Mouse (Mus musculus) embryo, embryonic 9.5 days (tissue): ENCODE data around the gene Cfap36.

ENCODE experiments used
- DNase-seq: peaks from one replicate; pipeline ENCODE4 v3.0.0-alpha.2; 2017; ENCODE audit errors: extremely low spot score

The Cfap36 gene

DNA sequence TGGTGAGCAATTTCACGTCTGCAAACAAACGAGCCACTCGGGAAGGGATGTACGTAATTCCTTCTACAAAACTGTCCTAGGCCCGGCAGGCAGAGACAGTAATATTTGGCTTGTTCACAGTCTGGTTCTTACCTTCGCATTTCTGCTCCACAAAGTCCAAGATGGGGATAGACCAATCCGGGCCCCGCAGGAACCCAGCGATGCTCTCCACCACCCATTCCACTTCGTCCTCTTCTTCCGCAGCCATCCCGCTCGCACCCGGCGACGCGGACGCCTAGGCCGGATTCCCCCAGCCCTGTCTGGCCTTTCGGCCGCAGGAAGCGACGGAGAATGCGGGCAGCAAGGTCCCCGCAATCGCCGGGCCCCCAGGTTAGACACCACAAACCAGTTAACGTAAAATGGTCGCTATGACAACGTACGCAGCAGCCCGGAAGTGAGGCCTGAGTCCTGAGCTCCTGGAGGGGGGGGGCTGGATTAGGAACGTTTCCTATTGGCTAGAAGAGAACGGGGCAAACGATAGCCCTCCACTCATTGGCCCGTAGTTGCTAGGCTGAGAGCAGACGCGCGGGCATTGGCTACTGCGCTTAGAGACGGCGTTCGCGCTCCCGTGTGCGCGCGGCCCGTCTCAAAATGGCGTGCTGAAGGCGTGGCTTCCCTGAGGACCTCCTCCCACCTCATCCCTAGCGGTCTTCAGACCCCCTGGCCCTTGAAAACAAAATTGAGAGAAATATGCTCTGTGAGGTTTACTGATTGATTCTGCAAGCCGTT lies at the start of gene Cfap36:
Gene Cfap36 (minus strand): TSS at position 527 of the 768 bp plus-strand sequence.
- DNase-seq = peak; percentile 92

DNA sequence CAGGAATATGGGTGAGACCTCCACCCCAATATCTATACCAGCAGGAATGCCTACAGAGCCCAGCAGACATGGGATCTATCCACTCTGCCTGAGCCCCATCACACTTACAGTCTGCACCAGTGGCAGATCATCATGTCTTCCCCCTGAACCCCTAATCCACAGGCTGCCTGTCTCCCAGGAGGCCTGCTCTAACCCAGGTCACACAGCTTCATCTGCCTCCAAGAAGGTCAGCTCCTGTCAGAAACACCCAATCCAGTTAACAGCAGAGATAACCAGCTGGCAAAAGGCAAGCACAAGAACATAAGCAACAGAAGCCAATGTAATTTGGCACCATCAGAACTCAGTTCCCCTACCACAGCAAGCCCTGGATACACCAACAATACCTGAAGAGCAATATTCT lies 40.1 kb upstream of the Cfap36 start:
- no peak for DNase-seq

DNA sequence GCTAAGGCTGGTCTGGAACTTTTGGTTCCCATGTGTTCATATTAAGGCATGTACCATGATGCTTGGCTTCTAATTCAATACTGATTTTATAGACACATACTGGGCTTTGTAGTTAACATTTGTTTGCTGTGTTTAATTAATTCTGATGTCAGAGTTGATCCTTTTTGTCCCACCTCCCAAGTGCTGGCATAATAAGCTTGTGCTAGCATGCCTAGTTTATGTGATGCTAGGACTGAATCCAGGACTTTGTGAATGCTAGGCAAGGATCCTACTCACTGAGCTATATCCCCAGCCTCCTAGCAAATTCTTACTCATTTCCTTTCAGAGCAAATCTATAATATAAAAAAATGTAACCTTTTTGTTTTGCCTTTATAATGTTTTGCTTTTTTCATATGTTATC lies 38.8 kb upstream of the Cfap36 start:
- DNase-seq = no peak

DNA sequence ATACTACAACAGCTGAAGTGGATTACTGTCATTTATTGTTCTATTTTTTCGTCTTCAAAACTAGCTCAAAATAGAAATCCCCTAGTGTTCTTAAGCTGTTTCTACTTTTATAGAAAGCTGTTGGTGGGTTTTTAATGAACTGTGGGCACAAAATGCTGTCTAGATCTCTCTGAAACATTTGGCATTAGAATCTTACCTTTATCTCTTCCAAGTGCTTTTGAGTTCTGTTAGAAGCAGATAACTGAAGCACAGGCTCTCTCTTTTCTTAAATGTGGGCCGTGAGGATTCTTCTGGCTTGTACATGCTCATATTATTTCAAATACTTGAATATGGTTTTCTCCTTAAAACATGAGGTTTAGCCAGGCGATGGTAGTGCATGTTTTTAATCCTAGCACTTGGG lies 27.5 kb upstream of the Cfap36 start:
- DNase-seq = no peak

DNA sequence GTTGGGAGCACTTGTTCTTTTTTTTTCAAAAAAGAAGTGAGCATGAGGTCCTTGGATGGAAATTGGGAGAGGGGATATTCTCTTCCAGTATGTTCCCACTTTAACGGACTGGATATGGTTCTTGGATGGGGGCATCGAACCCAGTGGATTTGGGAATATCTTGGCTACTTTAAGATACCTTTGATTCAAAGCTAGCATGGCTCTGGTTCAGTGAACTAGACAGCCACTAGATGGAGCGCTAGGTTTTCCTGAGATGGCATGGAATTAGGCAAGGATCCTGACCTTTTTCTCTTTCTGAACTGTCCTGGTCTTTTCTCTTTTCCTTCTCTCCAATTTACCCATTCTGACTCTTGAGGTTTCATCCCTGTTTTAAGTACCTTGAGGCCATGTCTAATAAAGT lies 20.6 kb upstream of the Cfap36 start:
- peak; percentile 37 for DNase-seq

DNA sequence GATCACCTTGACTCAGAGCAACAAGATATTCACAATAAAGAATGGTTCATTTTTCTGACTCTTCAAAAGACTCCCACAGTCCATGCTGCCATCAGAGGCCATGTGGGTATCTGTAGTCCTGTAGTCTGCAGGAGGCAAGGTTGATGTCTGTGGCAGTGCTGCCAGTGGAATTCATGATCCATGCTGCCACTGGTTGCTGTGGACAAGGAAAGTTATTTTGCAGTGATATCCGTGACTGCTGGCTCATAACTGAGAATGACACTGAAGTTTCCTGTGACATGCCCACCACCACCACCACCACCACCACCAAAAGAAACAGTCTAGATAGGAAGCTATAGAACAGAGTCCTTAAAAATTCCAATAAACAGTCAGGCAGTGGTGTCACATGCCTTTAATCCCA lies 7.4 kb upstream of the Cfap36 start:
- no peak for DNase-seq

DNA sequence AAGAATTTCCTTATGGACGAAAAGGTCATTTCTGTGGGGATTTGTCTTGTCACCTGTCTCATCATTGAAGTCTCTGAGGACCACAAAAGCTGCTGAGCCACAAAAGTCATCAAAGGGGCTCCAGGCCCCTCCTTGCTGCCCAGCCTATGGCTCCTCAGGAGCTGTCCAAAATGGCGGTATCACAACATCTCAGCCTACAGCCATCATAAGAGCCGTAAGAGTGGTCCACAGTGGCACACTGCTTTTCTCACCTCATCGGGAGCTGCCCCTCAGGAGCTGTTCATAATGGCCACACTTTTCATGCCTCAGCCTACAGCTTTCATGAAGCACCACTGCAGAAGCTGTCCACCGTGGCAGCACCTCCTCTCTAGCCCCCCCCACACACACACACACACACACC lies 1.2 kb upstream of the Cfap36 start:
- no peak for DNase-seq

DNA sequence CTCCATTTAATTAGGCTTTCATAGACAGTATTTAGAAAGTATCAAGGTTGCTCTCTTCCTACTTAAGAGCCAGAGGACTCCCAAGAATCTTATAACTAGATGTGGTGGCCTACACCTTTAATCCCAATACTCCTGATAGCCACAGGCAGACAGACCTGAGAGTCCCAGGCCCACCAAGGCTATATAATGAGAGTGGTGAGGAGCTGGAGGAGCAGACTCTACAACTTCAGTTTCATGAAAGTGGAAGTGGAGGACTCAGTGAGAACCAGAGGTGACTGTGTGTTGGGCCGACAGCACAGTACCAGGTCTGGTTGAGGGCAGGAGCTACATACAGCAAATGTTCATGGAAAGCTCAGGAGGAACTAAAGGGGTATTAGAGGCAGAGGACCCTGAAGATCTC lies 516 bp upstream of the Cfap36 start:
- no peak for DNase-seq

DNA sequence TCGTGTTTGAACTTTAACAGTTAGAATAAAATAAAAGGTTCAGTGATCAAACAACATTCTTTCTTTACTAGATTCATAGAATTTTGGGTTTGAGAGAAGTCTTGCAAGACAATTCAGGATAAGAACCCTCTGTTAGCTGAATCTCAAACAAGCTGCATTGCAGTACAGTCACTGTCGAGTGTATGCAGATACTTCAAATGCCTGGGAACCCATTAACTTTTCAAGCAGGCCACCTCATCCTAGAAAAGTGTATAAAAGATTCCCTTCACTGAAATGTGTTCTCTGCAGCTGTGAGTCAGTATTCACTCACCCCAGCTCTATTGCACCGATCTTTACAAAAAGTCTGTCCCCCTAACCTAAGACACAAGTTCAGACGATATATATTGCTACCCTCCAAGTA lies 1.2 kb downstream of the Cfap36 start:
- DNase-seq = no peak

DNA sequence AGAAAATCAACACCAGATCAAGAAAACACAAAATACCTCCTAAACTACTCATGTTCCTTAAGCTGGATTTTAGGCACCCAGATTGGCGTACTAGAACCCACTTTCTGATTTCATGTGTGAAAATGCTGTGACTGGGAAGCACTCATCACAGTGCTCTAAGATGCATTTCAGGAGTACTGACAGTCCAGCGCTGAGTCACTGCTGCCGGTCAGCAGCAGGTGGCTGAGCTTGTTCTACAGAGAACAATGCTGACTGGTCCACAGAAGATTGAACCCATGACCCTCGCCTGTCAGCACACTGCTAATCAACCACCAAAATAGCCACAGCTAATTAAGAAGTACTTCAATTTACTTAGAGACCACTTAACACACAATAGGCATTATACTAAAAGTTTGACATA lies 5.2 kb downstream of the Cfap36 start:
- no peak for DNase-seq

DNA sequence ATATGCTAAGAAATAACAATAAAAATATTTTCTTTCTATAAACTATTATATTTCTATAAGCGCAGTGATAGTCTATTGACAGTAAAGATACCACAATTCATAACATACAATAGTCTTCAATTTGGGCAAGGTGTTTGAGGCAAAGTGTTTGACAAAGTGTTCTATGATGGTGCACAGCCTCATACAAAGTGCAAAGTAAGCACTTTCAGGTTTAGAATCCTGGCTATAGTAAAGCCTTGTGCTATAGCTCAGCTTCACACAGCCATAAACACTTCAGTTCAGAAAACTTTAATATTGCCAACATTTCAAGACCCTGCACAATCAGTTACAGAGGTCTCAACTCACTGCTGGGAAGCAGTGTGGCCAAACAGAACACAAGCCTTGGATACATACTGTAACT lies 7.9 kb downstream of the Cfap36 start:
- DNase-seq = no peak

DNA sequence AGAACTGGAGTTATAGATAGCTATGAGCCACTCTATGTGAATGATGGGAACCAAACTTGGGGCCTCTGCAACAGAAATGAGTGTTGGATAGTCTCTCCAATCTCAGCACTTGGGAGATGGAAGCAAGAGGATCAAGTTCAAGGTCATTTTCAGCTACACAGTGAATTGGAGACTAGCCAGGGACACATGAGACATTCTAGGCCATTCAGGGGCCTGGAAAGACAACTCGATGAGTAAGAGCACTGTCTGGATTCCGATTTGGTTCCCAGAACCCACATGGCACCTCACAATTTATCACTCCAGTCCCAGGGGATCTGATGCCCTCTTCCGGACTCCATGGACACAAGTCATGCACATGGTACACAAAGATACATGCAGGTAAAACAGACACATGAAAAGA lies 8.7 kb downstream of the Cfap36 start:
- no peak for DNase-seq

DNA sequence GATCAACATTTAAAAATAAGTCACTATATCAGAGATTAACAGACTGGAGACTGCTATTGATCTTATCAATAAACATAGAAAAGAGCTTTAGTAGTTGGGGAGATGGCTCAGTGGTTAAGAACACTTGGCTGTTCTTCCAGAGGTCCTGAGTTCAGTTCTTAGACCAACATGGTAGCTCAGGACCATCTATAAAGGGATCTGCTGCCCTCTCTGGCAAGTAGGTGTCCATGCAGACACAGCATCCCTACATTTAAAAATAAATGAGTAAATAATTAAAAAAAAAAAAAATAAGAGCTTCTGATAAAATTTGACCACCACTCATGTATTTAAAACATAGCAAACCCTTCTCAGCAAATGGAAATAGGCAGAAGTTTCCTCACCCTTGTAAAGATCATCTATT lies 9.2 kb downstream of the Cfap36 start:
- no peak for DNase-seq

DNA sequence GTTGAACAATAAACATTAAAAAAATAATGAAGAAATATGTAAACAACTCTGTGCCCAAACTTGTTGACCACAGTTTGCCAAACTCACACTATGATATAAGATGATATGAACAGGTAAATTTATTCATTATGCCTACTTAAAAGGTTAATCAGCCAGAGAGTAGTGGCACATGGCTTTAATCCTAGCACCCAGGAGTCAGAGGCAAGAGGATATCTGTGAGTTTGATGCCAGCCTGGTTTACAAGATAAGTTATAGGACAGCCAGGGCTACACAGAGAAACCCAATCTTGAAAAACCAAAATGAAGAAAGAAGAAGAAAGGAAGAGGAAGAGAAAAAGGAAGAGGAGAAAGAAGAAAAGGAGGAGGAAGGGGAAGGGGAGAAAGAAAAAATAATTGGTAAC lies 9.8 kb downstream of the Cfap36 start:
- DNase-seq = no peak

DNA sequence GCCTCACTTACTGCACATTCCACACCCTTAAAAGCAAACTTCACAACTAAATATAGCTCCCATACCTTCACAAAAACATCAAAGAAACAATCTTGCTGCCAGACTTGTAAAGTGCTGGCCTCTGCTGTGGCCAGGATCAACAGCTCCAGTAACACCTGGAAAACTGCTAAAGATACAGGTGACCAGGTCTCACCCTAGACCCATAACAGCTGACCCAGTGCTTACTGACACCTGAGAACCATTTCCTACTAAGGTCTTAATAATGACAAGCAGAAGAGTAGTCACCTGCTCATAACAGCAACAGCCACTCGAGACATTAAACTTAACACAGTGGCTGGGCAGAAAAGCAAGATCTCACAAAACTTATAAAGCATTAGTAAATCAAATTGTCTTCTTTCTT lies 13.6 kb downstream of the Cfap36 start:
- no peak for DNase-seq

DNA sequence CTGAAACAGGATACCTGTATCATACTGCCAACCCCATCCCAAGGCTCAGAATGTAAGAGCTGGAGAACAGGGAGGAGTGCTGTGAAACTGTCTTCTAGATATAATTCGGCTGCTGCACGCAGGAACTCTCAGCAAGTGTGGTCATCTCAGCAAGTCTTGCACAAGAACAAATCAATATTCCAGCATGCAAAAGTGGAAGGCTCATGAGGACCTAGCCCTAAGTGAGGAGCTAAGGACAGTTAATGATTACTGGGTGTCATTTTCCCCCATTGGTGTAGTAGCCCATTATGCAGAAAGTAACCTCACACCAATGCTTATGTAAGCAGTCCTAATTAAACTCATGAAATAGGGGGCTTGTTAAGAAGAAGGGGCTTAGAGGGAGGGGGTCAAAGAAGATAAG lies 18.3 kb downstream of the Cfap36 start:
- DNase-seq = no peak

DNA sequence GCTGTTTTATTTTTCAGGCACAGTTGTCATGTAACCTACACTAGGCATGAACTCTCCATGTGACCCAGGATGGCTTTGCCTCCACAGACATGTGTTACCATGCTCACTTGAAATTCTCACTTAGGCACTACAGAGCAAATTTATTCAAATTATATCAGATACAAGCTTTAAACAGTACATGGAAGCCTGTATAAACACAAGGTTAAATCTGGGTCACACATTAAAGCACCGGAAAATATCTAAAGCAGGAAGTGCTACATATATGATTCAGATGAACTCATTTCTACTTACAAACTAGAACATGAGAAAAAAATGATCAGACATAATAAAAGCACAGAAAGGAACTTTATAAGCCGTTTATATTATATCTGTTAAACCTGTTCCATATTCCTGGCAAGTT lies 22.5 kb downstream of the Cfap36 start:
- no peak for DNase-seq

DNA sequence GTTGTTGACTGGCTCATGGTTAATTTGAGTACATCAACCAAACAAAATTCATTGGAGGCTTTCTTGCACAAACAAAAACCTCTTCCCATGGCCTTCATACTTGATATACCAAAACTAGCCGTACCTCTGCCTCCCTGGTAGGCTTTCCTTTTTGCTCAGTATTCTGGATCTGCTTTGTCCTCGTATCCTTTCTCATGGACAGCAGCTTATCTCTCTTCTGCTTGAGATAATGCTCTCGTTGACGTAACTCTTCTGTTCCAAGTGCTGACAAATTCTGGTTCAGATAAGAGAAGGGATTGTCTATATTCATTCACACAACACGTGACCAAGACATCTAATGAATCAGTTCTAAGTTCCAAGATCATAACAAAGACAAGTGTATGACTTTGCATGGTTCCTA lies 24.9 kb downstream of the Cfap36 start:
- DNase-seq = no peak

DNA sequence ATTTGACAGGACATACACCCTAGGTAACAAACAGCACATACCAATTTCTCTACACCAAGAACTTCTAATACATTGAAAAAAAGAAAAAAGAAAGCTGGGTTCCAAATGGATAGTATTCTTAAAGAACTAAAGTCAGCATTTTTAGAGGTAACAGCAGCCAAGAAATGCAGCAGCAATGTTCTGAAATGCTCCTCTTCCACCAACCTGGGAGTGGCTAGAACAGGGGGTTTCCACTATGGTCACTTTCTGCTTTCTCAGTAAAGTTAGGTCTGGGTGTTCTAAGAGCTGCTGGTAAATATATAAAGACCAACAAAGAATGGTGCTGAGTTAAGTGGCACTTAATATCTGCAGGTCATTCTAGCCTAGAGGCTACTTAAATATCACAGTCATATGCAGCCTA lies 28.2 kb downstream of the Cfap36 start:
- DNase-seq = no peak

DNA sequence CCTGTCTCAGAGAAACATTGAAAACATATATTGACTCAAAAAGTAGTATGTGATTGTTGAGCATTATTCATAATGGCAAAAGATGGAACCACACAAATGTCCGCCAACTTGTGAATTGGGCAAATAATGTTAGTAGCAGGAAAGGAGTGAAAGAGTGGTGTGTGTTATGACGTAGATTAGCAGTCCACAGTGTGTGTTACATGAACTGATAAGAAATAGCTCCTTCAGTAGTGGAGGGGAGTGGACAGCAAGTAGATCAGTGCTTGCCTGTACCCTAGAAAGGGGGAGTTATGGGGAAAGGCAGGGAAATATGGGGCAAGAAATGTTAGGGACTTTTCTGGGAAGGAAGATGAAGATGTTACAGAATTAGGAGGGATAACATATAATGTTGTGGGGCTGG lies 31.0 kb downstream of the Cfap36 start:
- DNase-seq = no peak

DNA sequence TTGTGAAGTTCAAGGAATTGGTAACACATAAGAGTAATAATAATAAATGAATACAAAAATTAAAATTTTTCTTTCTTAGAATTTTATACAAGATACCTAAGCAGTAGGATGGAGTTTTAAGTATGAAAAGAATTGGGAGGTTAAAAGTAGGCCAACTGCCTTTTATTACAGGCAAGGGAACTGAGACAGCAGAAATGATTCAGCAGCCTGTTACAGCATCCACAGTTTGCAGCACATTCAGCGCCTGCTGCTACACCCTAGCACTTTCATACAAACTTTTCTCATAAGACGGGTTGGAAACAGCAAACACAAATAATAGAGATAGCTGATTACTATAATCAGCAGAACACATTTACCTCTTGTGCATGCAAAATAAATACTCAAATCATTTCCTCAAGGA lies 37.4 kb downstream of the Cfap36 start:
- no peak for DNase-seq

DNA sequence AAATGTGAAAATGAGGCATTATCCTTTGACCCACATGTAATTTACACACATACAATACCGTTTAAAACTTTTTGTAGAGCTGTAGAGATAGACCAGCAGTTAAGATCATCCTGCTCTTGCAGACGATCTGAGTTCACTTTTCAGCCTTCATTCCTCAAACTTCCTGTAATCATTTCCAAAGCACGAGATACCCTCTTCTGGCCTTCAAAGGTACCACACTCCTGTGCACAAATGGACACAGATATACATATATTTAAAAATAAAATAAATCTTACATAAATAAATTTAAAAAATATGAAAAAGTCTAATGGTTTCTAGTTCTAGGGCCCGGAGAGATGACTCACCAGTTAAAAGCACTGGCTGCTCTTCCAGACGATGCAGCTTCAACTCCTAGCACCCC lies 43.6 kb downstream of the Cfap36 start:
- DNase-seq = no peak

DNA sequence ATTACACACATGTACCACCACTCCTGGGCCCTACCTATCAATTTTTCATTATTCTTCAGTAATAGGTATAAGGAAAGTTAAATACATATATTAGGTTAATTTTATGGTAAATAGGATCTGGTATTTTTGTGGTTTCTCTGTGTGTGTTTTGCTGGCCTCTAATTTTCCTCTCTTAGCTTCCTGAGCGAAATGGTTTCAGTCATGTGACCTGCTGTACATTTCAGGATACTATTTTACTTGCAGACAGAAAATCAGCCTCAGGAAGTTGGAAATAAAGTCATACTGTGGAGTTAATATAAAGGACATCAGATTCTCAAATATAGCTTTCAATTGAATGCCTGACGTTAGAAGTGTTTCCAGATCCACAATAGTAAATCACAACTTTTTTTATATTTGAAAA lies 58.2 kb downstream of the Cfap36 start:
- DNase-seq = no peak

DNA sequence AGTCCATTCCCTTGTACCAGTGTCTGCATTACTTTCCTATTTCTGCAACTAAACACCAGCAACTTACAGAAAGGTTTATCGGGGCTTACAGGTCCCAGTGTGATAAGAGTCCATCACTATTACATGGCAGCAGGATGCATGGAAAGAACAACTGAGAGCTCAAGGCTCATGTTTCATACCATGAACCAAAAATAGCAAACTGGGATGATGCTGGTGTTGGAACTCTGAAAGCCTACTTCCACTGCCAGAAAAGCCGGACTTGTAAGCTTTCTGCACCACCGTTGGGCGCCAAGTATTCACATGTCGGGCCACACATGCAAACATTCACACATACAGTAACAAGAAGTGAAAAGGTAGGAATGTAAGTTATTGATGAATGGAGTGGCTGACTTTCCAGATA lies 65.5 kb downstream of the Cfap36 start:
- DNase-seq = no peak
